Mouse (Mus musculus) C2C12 (cell line): ENCODE data around the gene Ube2l3.

Experiments used
- CTCF ChIP-seq: IDR thresholded peaks from one replicate; pipeline ENCODE4 v1.5.1; 2011; ENCODE audit not compliant: control insufficient read depth, insufficient read depth, insufficient read length
- MYOG ChIP-seq: IDR thresholded peaks from one replicate; pipeline ENCODE4 v1.6.1; 2011; ENCODE audit not compliant: control insufficient read depth, insufficient read length; ENCODE audit errors: extremely low read depth
- USF1 ChIP-seq: IDR thresholded peaks from one replicate; pipeline ENCODE4 v1.6.1; 2011; ENCODE audit warnings: low read depth, mild to moderate bottlenecking, control low read depth, moderate library complexity

DNA sequence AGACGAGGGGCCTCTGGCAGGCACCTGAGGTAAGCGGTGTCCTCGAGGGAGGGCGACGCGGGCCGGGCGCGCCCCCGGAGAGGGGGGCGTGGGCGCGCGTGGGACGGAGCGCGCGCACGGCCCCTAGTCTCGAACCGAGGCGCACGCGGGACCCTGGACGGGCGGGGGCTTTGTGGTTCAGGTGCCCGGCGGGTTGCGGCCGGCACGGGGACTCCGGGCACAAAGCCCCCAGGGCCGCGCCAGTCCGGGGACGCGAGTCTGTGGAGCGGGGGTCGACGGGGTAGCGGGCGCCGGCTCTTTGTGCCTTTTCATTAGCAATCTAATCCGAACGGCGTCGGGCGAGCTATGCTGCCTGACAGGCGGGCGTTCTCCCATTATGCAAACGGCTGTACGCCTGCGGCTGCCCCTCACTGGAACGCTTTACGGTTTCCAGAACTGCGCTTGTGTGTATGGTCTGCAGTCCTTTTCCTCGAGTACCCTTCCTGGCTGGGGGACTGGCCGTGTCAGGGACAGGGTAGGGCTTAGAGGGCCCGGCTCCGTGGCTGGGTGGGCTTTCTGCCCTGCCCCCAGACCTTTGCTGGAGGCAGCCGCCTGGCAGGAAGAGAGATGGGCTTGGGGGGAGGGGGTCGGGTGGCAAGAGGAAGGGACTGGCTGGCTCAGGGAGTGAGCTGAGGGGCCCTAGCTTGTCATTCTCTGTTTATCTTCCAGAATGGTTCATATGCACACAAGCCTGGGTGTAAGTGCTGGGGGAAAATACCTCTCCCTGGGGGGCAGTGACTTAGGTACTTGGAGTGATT lies 31.5 kb upstream of the Ube2l3 start:
- TF ChIP-seq MYOG (no peak), CTCF (no peak), USF1 (no peak)
